Mouse (Mus musculus) kidney, adult 2 months (tissue): Measurements from ENCODE around the gene Crtc3.

Source experiments
- CTCF ChIP-seq: fragments of 200-500 bp; conservative IDR thresholded peaks from 2 replicates; pipeline ENCODE4 v1.5.1; 2011; ENCODE audit warnings: low read depth, mild to moderate bottlenecking, control low read depth, low read length, moderate library complexity, mixed read lengths; ENCODE audit not compliant: insufficient read depth, insufficient read length
- POLR2A ChIP-seq: fragments of 200-500 bp; IDR thresholded peaks from one replicate; pipeline ENCODE4 v1.6.1; 2011; ENCODE audit warnings: low read depth, low read length, control low read depth

DNA sequence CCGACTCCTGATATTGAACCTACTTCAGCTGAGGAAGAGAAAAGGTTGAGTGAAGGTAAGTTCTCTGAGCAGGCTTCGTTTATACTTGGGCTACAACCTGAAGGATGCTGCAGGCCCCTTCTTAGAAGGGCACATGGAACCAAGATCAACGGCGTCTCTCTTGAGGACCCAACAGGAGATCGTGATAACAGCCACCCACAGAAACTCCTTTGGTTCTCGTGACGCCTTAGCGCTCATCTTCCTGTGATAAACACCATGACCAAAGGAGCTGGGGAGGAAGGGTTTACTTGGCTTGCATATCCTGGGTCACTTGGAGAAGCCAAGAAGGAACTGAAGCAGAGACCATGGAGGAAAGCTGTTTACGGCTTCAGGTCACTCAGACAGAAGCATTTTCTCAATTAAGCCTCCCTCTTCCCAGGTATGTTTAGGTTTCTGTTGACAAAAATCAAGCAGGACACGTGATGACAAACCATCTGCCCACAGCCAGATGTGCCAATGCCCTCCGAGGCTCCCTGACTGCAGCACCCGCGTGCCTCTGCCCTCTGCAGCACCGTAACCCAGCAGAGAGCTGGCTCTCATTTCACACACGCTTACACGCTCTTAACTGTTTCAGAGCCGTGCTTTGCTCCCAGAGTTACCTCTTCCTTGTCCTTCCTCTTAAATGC, 52.3 kb downstream of the Crtc3 start:
- TF ChIP-seq POLR2A (no peak), CTCF (no peak)
